Mouse (Mus musculus): ENCODE results near the gene Mrps7.

Mrps7 gene

DNA sequence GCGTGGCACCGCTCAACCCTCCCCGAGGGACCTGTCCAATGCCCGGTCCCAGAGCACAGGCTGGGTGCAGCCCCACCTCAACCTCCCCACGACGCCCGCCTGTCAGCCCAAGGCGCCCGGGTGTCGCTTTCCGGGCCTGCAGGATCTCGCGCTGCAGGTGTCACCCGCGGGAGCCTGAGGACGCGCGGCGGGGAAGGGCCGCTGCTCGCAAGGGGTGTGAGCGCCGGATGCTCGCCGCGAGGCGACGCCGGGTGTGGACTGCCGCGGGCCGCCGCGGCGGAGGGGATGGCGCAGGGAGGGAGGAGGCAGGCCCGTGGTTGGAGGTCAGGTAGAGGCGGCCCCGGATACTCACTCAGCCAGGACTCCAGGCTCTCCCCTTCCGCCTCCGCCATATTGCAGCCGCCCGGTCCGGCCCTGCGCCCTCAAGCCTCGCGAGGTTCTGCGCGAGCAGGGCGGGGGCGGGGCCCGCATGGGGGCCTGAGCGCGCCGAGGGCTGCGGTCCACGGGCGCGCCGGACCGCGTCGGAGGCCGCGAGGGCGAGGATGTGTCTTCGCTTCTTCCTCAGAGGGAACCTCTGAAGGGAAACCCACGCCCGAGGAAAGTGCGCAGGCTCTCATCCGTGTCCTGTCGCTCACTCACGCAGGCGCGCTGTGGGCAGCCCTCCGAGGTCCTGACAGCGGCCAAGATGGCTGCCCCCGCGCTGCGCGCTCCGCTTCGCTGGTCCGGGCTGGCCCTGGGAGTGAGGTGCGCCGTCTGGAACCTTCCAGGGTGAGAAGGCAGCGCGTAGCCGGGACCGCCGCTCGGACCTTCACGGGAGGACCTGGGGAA, at the start of gene Mrps7, which contains the start of gene Gga3:
Gene Mrps7 (plus strand): TSS at position 450 of the 828 bp plus-strand sequence.
Gene Gga3 (minus strand): TSS at position 576 of the 828 bp plus-strand sequence.
- DNase-seq (ENCODE audit: low read depth), result peak; percentile 89

- no peak for DNase-seq (ENCODE audit: low read depth)
These were observed 48.0 kb upstream of the Mrps7 start for GRCm38 (mm10) chr11:115555717-115556116.

DNA sequence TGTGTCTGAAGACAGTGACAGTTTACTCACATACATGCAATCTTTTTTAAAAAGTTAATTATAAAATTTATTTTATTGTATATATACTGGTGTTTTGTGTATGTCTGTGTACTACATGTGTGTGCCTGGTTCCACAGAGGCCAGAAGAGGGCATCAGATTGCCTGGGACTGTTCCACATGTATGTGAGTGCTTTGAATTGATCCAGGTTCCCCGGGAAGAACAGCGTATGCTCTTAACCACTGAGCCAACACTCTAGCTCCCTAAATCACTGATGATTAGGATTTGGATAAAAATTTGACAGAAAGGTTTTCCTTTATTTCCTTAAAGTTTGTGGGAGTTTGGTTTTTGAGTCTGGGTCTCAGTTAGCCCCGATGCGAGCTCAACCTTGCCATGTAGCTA, 40.3 kb upstream of the Mrps7 start:
- DNase-seq (ENCODE audit: low read depth), result peak; percentile 75

DNA sequence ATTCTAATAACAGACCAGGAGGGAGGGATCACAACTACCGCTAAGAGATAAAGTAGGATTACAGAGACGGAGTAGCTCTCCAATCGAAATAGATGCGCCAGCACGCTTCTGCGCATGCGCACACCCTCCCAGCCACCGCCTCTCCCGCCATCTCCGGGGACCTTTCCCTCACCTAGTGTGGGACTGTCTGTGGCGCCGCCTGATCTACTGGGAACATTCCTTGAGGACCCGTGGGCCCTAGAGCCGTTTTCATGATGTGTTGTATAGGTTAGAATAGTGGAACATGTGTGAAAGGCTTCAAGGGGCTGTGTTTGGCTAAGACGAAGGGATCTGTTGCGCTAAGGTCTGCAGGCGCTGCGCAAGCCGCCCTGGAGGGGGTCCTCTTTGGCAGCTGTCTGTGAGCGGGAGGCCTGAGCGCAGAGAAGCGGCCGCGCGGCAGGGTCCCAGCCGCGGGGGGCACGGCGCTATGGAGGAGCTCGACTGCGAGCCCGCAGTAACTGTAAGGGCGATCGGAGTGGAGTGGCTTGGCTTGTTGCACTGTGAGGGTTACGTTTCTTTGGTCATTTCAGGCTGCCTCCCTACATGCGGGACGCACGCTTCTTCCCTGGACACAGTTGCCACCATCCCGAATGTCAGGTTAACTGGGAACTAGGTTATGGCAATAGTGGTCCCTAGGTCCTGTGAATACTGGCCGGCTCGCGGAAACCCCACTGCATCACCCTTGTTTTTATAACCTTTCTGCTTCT, 39.5 kb upstream of the Mrps7 start, which contains the start of gene Nup85:
Gene Nup85 (plus strand): TSS at position 371 of the 746 bp plus-strand sequence.
- DNase-seq (ENCODE audit: low read depth), result peak; percentile 98

DNA sequence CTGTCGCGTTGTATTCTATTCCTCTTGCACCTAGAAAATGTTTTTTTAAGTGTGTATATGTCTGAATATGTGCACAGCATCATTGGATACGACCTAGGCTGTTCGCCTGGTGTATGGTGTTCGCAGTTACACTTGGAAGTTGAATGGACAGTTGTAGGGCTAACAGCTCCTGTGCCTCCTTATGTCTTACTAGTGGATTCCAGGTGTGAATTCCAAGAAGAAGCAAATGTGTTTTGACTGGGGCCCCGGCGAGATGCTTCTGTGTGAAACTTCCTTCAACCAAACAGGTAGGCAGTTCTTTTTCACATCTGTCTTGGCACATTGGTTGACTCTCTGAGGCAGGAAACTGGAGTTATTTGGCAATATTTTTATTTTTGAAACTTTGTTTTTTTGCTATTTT, 38.8 kb upstream of the Mrps7 start:
- DNase-seq (ENCODE audit: low read depth), result peak; percentile 18

DNA sequence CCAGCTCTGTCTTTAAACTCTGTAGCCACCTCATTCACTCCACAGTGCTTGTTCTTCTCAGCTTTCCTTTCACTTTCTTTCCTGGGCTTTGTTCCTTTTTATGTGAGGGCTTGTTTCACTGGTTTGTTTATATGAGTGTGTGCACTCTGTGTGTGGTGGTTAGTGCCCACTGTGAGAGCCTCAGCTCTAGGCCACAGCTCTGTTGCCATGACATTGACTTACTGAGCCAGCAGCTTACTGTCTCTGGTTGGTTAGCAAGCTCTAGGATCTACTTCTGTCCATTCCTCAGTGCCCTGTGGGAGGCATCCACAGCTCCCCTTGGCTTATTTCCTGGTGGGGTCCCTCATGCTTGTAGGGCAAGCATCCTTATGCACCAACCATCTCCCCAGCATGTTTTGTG, 24.6 kb upstream of the Mrps7 start:
- DNase-seq (ENCODE audit: low read depth), result no peak

GRCm38 (mm10) chr11:115582913-115583606, 20.7 kb upstream of the Mrps7 start:
- DNase-seq (ENCODE audit: low read depth), result no peak

DNA sequence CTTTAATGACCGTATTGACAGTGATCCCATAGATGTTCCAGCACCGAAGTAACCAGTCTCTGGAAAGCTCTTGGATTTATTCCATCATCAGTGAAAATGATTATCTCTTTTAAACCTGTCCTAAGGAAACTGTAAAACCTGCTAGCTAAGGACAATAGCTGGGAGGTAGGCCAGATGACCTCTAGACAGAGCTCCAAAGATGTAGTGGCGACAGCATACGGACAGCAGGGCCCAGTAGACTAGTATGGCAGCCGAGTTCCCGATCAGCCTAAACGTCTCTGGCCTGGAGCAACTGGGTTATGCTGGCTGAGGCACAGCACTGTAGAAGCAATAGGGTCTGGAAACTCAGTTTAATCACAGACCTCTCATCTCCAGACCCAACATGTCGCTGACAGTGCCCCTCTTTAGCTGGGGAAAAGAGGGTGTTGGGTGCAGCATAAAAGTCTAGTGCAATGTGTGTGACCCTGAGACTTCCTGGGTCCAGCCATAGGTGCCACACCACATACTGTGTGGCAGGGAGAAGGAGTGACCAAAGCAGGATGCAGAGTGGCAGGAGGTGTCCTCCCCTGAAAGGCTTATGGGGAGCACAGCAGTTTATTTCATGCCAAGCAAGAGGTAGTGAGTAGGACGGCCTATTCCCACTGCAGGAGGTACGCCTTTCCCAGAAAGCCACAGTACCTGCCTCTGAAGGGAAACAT, 19.2 kb upstream of the Mrps7 start:
- DNase-seq (ENCODE audit: low read depth), result no peak

- DNase-seq (ENCODE audit: low read depth), result no peak
These were observed 18.1 kb upstream of the Mrps7 start for GRCm38 (mm10) chr11:115585573-115586100.

- no peak for DNase-seq (ENCODE audit: low read depth)
These were observed 17.3 kb upstream of the Mrps7 start for GRCm38 (mm10) chr11:115586403-115586802.

DNA sequence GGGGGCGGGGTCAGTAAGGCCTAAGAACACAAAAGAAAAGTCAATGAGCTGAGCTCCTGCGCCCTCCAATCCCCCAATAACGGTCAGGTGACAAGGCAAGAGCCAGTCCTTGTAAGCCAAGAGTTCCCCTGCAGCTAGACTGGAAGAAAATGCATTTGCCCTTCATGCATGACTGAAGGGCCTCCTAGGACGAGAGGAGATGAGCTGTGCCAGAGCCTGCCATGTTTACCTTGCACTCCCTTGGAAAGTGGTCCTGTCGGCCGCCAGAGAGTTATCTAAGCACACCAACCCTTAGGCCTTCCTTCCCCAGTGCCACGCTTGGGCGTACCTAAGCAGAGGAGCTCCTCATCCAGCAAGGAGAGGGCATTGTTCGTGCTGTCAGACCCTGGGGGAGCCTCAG, 15.7 kb upstream of the Mrps7 start:
- DNase-seq (ENCODE audit: low read depth), result no peak

DNA sequence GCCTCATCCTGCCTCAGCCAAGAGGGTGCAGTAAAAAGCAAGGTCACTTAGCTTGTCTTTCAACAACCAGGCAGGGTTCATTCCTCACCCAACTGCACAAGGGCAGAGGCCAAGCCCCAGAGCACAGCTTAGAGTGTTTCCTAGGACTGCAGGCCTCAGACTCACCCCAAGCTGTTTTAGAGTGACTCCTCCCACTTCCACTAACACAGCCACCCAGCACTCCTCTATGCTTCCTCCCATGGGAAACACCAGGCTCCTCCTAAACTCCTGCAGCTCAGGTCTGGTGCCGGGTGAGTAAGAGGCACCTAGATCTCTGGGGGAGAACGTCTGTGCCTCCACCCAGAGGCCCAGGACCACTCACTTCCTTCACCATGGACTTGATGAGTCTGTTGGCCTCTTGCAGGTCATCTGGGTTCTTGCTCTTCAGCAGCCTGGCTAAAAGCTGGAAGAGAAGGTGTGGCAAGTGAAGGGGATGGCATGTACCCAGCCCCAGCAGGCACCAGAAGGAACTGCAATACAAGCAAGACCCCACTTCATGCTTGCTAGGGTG, 13.1 kb upstream of the Mrps7 start:
- no peak for DNase-seq (ENCODE audit: low read depth)

GRCm38 (mm10) chr11:115595209-115595608, 8.5 kb upstream of the Mrps7 start:
- DNase-seq (ENCODE audit: low read depth), result peak; percentile 41

DNA sequence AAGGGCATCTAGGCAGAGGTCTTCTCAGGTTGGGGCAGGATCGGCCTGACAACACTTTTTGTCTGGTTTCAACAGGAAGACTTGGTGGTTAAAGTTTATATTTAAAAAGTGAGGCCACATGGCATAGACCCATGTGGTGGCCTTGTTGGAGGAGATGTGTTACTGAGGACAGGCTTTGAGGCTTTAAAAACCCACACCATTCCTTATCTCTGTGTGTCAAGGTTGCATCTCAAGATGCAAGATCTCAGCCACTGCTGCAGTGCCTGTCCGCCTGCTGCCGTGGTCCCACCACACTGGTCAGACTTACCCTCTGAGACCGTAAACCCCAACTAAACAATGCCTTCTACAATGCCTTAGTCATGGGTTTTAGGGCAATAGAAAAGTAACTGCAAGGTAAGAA, 5.4 kb upstream of the Mrps7 start:
- peak; percentile 97 for DNase-seq (ENCODE audit: low read depth)

GRCm38 (mm10) chr11:115599722-115600121, 4.0 kb upstream of the Mrps7 start:
- DNase-seq (ENCODE audit: low read depth), result no peak

DNA sequence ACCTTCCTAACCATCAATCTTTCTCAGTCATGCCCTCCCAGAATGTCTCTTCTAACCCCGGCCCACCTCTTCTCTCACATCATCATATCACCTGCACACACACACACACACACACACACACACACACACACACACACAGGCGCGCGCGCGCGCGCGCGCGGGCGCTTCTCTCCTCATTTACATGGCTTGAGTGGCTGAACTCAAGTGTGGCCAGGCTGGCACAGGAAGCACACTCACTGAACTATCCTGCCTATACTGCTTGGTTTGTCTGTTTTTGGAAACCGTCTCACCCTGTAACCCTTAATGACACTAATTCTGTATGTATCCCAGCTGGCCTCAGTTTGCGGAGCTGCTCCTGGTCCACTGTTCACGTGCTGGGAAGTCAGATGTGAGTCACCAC, 3.0 kb upstream of the Mrps7 start:
- no peak for DNase-seq (ENCODE audit: low read depth)

DNA sequence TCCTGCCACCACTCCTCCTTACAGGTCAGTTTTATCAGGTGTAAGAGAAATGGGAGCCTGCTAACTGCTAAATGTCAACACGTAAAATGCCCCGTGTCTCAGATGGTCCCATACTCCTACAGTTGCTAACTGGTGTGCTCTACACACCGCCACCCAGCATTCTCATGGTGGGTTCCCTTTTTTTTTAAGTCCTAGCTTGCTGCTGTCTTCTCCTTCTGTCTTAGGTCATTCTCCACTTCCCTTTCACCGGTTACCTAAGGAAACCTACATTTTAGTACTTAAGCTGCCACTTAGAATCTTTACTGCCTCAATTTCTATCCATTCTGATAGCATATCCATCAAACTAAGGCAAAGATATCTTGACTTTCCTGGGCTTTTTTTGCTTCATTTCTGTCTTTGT, 2.6 kb upstream of the Mrps7 start:
- peak; percentile 52 for DNase-seq (ENCODE audit: low read depth)

DNA sequence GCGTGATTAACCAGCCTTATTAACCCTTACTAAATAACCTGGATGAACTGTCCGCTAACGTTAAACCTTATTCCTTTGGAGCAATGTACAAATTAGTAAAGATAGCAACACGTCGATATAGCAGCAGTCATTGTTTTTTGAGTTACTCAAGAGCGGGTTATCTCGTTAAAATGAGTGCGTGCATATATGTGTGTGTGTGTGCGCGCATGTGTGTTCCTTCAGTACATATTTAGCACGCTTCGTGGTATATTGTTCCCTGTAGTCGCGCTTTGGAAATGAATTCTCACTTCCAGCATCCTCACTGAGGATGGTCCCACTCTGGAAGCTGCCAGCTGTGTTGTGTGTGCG, 623 bp upstream of the Mrps7 start:
- peak; percentile 41 for DNase-seq (ENCODE audit: low read depth)

- peak; percentile 45 for DNase-seq (ENCODE audit: low read depth)
These were observed 575 bp downstream of the Mrps7 start for GRCm38 (mm10) chr11:115604304-115604696.

DNA sequence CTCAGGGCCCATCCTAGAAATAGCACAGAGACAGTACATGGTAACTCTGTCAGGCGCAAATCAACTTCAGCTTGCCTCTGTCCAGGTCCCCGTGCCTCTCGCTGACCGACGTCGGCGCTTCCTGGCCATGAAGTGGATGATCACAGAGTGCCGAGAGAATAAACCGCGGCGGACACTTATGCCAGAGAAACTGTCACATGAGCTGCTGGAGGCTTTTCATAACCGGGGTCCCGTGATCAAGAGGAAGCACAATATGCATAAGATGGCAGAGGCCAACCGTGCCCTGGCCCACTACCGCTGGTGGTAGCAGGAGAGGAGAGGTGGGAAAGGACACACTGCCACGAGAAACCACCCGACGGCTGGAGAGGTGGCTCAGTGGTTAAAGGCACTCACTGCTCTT, 3.0 kb downstream of the Mrps7 start:
- DNase-seq (ENCODE audit: low read depth), result no peak

All from 416B (cell line).